ENCODE assay signal across 8 mouse cellular contexts in the genomic region with DNA sequence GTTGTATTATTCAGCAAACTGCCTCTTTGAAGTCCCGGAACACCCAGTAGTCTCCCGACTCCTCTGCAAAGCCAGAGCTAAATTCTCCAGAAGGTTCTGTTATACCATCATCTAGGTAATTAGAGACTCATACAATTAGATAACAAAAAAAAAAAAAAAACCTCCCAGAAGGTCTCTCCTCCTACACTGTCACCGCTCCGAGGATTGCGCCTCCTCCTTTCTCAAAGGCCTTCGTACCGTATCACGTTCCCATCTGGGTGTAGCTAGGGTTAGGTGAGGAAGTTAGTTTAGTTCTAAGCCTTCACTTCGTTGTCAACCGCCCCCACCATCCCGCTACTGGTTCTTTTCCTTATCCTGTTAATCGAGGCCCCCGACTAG. TPM values are rescaled to one million over a fixed set of nuclear protein-coding genes. Genes with fewer than 3 reads are reported as not detected.
DNase-seq lines count a peak whose midpoint lies in the region; ATAC-seq and TF ChIP-seq lines count a peak whose summit lies in the region.

No protein-coding gene starts in this region.

- TF ChIP-seq CTCF in ES-Bruce4 (IDR thresholded peaks at IDR 0.05; ENCODE audit: low read depth, low read length) = no peak

- DNase-seq in heart, embryonic 10.5 days (ENCODE audit: low spot score) = no peak
- no peak for DNase-seq in heart, adult 18-20 months
- DNase-seq in layer of hippocampus, adult 9-11 months = no peak
- no peak for DNase-seq in embryo, embryonic 11 days
- DNase-seq in left cerebral cortex, adult 8-10 months (ENCODE audit: low spot score in 2 of 2) = no peak

- TF ChIP-seq EP300 in ES-Bruce4 (IDR thresholded peaks at IDR 0.05; ENCODE audit: insufficient read depth, low read depth, low read length) = no peak

- no peaks in the 10 kb centered on the region for H3K27me3 ChIP-seq in heart, embryonic 10.5 days (ENCODE audit: insufficient read depth, poor library complexity, severe bottlenecking)
- H3K27me3 ChIP-seq in ES-Bruce4 (ENCODE audit: control insufficient read depth, insufficient read depth, low read length, poor library complexity, severe bottlenecking) = no peaks in the 10 kb centered on the region

- H3K4me1 ChIP-seq in heart, embryonic 10.5 days = peaks cover 4% of the 10 kb centered on the region; the same call in 1 of the 2 replicates
- no peaks in the 10 kb centered on the region for H3K4me1 ChIP-seq in ES-Bruce4 (ENCODE audit: control insufficient read depth, insufficient read depth, low read length)

- peak overlapping the region; percentile 77 for H3K4me3 ChIP-seq in heart, embryonic 10.5 days
- H3K4me3 ChIP-seq in ES-Bruce4 (ENCODE audit: low read depth, low read length) = peak overlapping the region; percentile 94

- H3K36me3 ChIP-seq in heart, embryonic 10.5 days = peaks cover 37% of the 10 kb centered on the region
- H3K36me3 ChIP-seq in ES-Bruce4 (ENCODE audit: control insufficient read depth, insufficient read depth, low read length, poor library complexity, severe bottlenecking) = peaks cover 22% of the 10 kb centered on the region

- WGBS in heart, embryonic 10.5 days = 9% methylated on average over 13 of the region's 13 CpGs

- peak overlapping the region; percentile 98 for H3K27ac ChIP-seq in heart, embryonic 10.5 days
- 0 out of 2 replicates have a peak overlapping the region, but pooled peaks have one; percentile 30 for H3K27ac ChIP-seq in ES-Bruce4 (ENCODE audit: insufficient read depth, low read length)

- no peak for TF ChIP-seq POLR2A in ES-Bruce4 (IDR thresholded peaks at IDR 0.05; ENCODE audit: insufficient read depth, low read length)

- peak overlapping the region; percentile 79 for H3K9ac ChIP-seq in ES-Bruce4 (ENCODE audit: low read depth, poor library complexity, severe bottlenecking)

- H3K9me3 ChIP-seq in heart, embryonic 10.5 days = no peaks in the 10 kb centered on the region
- no peaks in the 10 kb centered on the region for H3K9me3 ChIP-seq in ES-Bruce4 (replicated peaks; ENCODE audit: control insufficient read depth, insufficient read depth, low read length, poor library complexity, severe bottlenecking)

- ATAC-seq in granulocyte monocyte progenitor cell, adult 5-6 weeks (replicated peaks; ENCODE audit: poor library complexity, severe bottlenecking) = peak; percentile 59
- peak; percentile 58 for ATAC-seq in megakaryocyte, adult 5-6 weeks (ENCODE audit: poor library complexity, severe bottlenecking)

RNA-seq across cellular contexts. Expression of gene Rnf6, which starts 0.9 kb away (rescaled TPM):
- polyA plus RNA-seq in heart, embryonic 10.5 days (2016; fragmentation: Nextera tagmentation; extraction: Ambion mirVana) = 41.1 and 41.2 TPM in 2 replicates
- 10 to 100 TPM; 43.3 to 44.1 TPM for total RNA-seq in heart, adult 18-20 months (2021)
- polyA plus RNA-seq in ES-Bruce4 (2011; ENCODE audit: insufficient read depth, insufficient read length, low read depth, missing spikeins) = 29.6 and 40.2 TPM in 2 replicates
- 23.8 and 24.0 TPM in 2 replicates for total RNA-seq in granulocyte monocyte progenitor cell, adult 5-6 weeks (2014; fragmentation: Nextera tagmentation)
- total RNA-seq in granulocyte monocyte progenitor cell, adult 5-6 weeks (2017) = 34.7 and 38.5 TPM in 2 replicates
- total RNA-seq in megakaryocyte, adult 5-6 weeks (2015) = 23.3 and 24.6 TPM in 2 replicates
- total RNA-seq in megakaryocyte, adult 5-6 weeks (2017) = 43.2 and 46.4 TPM in 2 replicates
- 10 to 100 TPM; 57.3 to 70.0 (median 62.7) TPM for total RNA-seq in left cerebral cortex, adult 8-10 months (2022)

RNA-seq across cellular contexts. Expression of gene Cdk8, which starts 10.5 kb away (rescaled TPM):
- polyA plus RNA-seq in heart, embryonic 10.5 days (2016; fragmentation: Nextera tagmentation; extraction: Ambion mirVana) = 14.2 and 19.6 TPM in 2 replicates
- total RNA-seq in heart, adult 18-20 months (2021) = 10 to 100 TPM; 17.4 to 19.4 TPM
- polyA plus RNA-seq in ES-Bruce4 (2011; ENCODE audit: insufficient read depth, insufficient read length, low read depth, missing spikeins) = 76.5 and 81.2 TPM in 2 replicates
- total RNA-seq in granulocyte monocyte progenitor cell, adult 5-6 weeks (2014; fragmentation: Nextera tagmentation) = 36.1 and 56.1 TPM in 2 replicates
- 43.8 and 49.3 TPM in 2 replicates for total RNA-seq in granulocyte monocyte progenitor cell, adult 5-6 weeks (2017)
- total RNA-seq in megakaryocyte, adult 5-6 weeks (2015) = 25.3 and 31.1 TPM in 2 replicates
- total RNA-seq in megakaryocyte, adult 5-6 weeks (2017) = 23.3 and 24.0 TPM in 2 replicates
- 10 to 100 TPM; 37.6 to 39.9 (median 39.3) TPM for total RNA-seq in left cerebral cortex, adult 8-10 months (2022)

RNA-seq across cellular contexts. Expression of gene 1700001J03Rik, which starts 35.4 kb away (rescaled TPM):
- polyA plus RNA-seq in heart, embryonic 10.5 days (2016; fragmentation: Nextera tagmentation; extraction: Ambion mirVana) = not detected in 2 replicates
- not detected for total RNA-seq in heart, adult 18-20 months (2021)
- polyA plus RNA-seq in ES-Bruce4 (2011; ENCODE audit: insufficient read depth, insufficient read length, low read depth, missing spikeins) = 0.94 TPM in 1 of 2 replicates, not detected in the other
- not detected in 2 replicates for total RNA-seq in granulocyte monocyte progenitor cell, adult 5-6 weeks (2014; fragmentation: Nextera tagmentation)
- not detected in 2 replicates for total RNA-seq in granulocyte monocyte progenitor cell, adult 5-6 weeks (2017)
- 0.80 TPM in 1 of 2 replicates, not detected in the other for total RNA-seq in megakaryocyte, adult 5-6 weeks (2015)
- not detected in 2 replicates for total RNA-seq in megakaryocyte, adult 5-6 weeks (2017)
- 1 to 10 TPM; 1.2 to 1.8 (median 1.4) TPM for total RNA-seq in left cerebral cortex, adult 8-10 months (2022)

RNA-seq across cellular contexts. Expression of gene Gm6309, which starts 50.0 kb away (rescaled TPM):
- not detected in 2 replicates for polyA plus RNA-seq in heart, embryonic 10.5 days (2016; fragmentation: Nextera tagmentation; extraction: Ambion mirVana)
- not detected for total RNA-seq in heart, adult 18-20 months (2021)
- polyA plus RNA-seq in ES-Bruce4 (2011; ENCODE audit: insufficient read depth, insufficient read length, low read depth, missing spikeins) = not detected in 2 replicates
- total RNA-seq in granulocyte monocyte progenitor cell, adult 5-6 weeks (2014; fragmentation: Nextera tagmentation) = not detected in 2 replicates
- not detected in 2 replicates for total RNA-seq in granulocyte monocyte progenitor cell, adult 5-6 weeks (2017)
- total RNA-seq in megakaryocyte, adult 5-6 weeks (2015) = not detected in 2 replicates
- not detected in 2 replicates for total RNA-seq in megakaryocyte, adult 5-6 weeks (2017)
- total RNA-seq in left cerebral cortex, adult 8-10 months (2022) = not detected
